Mouse (Mus musculus): ENCODE measurements around the gene Ccdc88c.

GRCm38 (mm10) chr12:100977551-100977950 lies 51.3 kb downstream of the Ccdc88c start:
- TF ChIP-seq POLR2A (IDR thresholded peaks at IDR 0.05; ENCODE audit: borderline replicate concordance, control insufficient read depth, low read depth, low read length) (no peak), CTCF (IDR thresholded peaks at IDR 0.05; ENCODE audit: control insufficient read depth, insufficient read depth, low read length) (no peak)
